9 mouse cellular contexts compared by ENCODE assay signal in the genomic region with DNA sequence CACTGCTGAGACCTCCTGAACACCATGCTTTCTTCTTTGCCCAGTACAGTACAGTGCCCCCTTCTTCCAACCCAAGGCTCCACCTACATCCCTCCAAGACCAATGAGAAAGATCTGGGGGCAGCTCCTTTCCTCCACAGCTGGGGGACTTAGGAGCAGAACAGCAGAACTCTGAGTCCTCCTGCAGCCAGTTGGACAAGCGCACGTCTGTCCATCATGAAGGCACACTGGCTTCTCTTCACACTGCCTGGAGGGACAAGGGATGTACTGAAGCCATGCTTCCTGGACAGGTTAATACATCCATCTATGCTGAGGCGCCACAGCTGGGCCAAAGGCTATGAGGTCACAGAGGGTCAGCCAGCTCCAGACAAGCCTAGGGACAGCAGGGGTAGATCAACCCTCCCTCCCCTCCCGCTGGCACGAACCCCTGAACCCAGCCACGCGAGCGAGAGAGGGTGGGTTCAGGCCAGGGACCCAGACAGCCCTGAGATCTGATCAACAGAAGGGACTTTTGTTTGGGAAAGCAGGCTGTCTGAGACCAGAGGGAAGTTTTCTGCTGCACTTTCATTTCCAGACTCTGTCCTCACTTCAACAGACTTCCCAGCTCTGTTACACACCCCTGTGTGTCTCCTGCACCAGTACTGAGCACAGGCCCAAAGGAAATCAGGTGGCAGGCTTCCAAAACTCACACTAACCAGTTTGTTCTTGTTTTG. TPM values are rescaled to one million over a fixed set of nuclear protein-coding genes. Genes with fewer than 3 reads are reported as not detected.
DNase-seq lines count a peak whose midpoint lies in the region; ATAC-seq lines count a peak whose summit lies in the region.
"Had no signal": no experiment of that assay in that cellular context is flagged by ENCODE, and none has a peak within 500 bp of the region (broad histone marks: within the 10 kb centered on the region; RNA-seq: fewer than 3 reads in every experiment).

No protein-coding gene starts in this region.

- peaks cover 41% of the 10 kb centered on the region for H3K4me1 ChIP-seq in forebrain, embryonic 10.5 days
- H3K4me1 ChIP-seq in forebrain, embryonic 15.5 days = 0 out of 2 replicates have a peak, but pooled peaks cover 11% of the 10 kb centered on the region
- H3K4me1 ChIP-seq in embryonic facial prominence, embryonic 12.5 days = peaks cover 34% of the 10 kb centered on the region

- ATAC-seq in forebrain, embryonic 15.5 days (replicated peaks) = no peak
- ATAC-seq in embryonic facial prominence, embryonic 12.5 days (ENCODE audit: insufficient number of reproducible peaks, insufficient read depth, low FRiP score, low TSS enrichment) = peak; percentile 57; the same call in 1 of the 2 replicates

- H3K27me3 ChIP-seq in forebrain, embryonic 10.5 days (ENCODE audit: poor library complexity, severe bottlenecking) = no peaks in the 10 kb centered on the region
- no peaks in the 10 kb centered on the region for H3K27me3 ChIP-seq in forebrain, embryonic 15.5 days
- H3K27me3 ChIP-seq in embryonic facial prominence, embryonic 12.5 days = no peaks in the 10 kb centered on the region

- no peak overlapping the region for H3K4me2 ChIP-seq in forebrain, embryonic 15.5 days (replicated peaks)
- H3K4me2 ChIP-seq in embryonic facial prominence, embryonic 12.5 days (replicated peaks) = no peak overlapping the region

- peaks cover 6% of the 10 kb centered on the region; the same call in 1 of the 2 replicates for H3K9me3 ChIP-seq in forebrain, embryonic 10.5 days
- no peaks in the 10 kb centered on the region for H3K9me3 ChIP-seq in forebrain, embryonic 15.5 days
- H3K9me3 ChIP-seq in embryonic facial prominence, embryonic 12.5 days = no peaks in the 10 kb centered on the region

- H3K9ac ChIP-seq in forebrain, embryonic 15.5 days (replicated peaks) = no peak overlapping the region
- H3K9ac ChIP-seq in embryonic facial prominence, embryonic 12.5 days = no peak overlapping the region

- no peak overlapping the region for H3K4me3 ChIP-seq in forebrain, embryonic 10.5 days
- H3K4me3 ChIP-seq in forebrain, embryonic 15.5 days = no peak overlapping the region
- H3K4me3 ChIP-seq in embryonic facial prominence, embryonic 12.5 days = no peak overlapping the region

- H3K36me3 ChIP-seq in forebrain, embryonic 10.5 days (replicated peaks) = peaks cover 76% of the 10 kb centered on the region
- H3K36me3 ChIP-seq in forebrain, embryonic 15.5 days = no peaks in the 10 kb centered on the region
- H3K36me3 ChIP-seq in embryonic facial prominence, embryonic 12.5 days = 0 out of 2 replicates have a peak, but pooled peaks cover 3% of the 10 kb centered on the region

- H3K27ac ChIP-seq in forebrain, embryonic 10.5 days = peak overlapping the region; percentile 8
- no peak overlapping the region for H3K27ac ChIP-seq in forebrain, embryonic 15.5 days (replicated peaks)
- peak overlapping the region; percentile 69 for H3K27ac ChIP-seq in embryonic facial prominence, embryonic 12.5 days

- WGBS in forebrain, embryonic 10.5 days = 59% methylated on average over 8 of the region's 8 CpGs
- WGBS in forebrain, embryonic 15.5 days = 56% methylated on average over 8 of the region's 8 CpGs
- 26% methylated on average over 8 of the region's 8 CpGs for WGBS in embryonic facial prominence, embryonic 12.5 days

- no peak for DNase-seq in forebrain, embryonic 10.5 days (ENCODE audit: extremely low spot score, low spot score)
- DNase-seq in heart, postnatal 4 days = peak; percentile 55
- peak; percentile 52 for DNase-seq in lung, postnatal 14 days
- DNase-seq in spleen, postnatal 10 days (ENCODE audit: low spot score in 2 of 2) = no peak
- no peak for DNase-seq in cerebellum, adult 8-10 months
- DNase-seq in layer of hippocampus, adult 9-11 months = no peak
- DNase-seq: right cerebral cortex, postnatal 4 days had no signal

RNA-seq across cellular contexts. Expression of gene Gli2, which starts 27.6 kb away (rescaled TPM):
- 12.9 and 13.0 TPM in 2 replicates for polyA plus RNA-seq in forebrain, embryonic 10.5 days (2016; fragmentation: Nextera tagmentation; extraction: Ambion mirVana)
- 4.0 and 5.4 TPM in 2 replicates for polyA plus RNA-seq in forebrain, embryonic 15.5 days (2015; fragmentation: Nextera tagmentation; extraction: Ambion mirVana)
- 14.8 and 15.4 TPM in 2 replicates for polyA plus RNA-seq in embryonic facial prominence, embryonic 12.5 days (2016; fragmentation: Nextera tagmentation; extraction: Ambion mirVana)
- total RNA-seq in heart, postnatal 4 days (2021) = 1 to 10 TPM; 4.6 to 5.2 TPM

Comparison
In these comparisons a context has a peak if more than half of its experiments do, and no peak if none do; other contexts are left out.
1. DNase-seq: peak in heart, postnatal 4 days (single experiment) and lung, postnatal 14 days (single experiment); none in forebrain, embryonic 10.5 days (single experiment), spleen, postnatal 10 days (0 of 2), cerebellum, adult 8-10 months (single experiment) and layer of hippocampus, adult 9-11 months (single experiment).